Mouse (Mus musculus) midbrain, embryonic 12.5 days (tissue): ENCODE measurements around the gene Sh3pxd2a. TPM values are rescaled to one million over a fixed set of nuclear protein-coding genes. Genes with fewer than 3 reads are reported as not detected.
A peak's percentile ranks its signal among the peaks of the same experiment; 100 is the strongest.

ENCODE experiments used
- ATAC-seq: fragments of 200-750 bp; cut with Nextera tagmentation; 2 replicates; pipeline ENCODE4 v1.8.0; 2017; ENCODE audit warnings: low read depth, moderate TSS enrichment, moderate library complexity; ENCODE audit not compliant: low FRiP score
- H3K27ac ChIP-seq: fragments of 300-500 bp; sonication (generic); replicated peaks from 2 replicates; pipeline ENCODE4 v1.5.1; 2016; ENCODE audit warnings: mild to moderate bottlenecking
- H3K27me3 ChIP-seq: fragments of 300-500 bp; sonication (generic); 2 replicates; pipeline ENCODE4 v1.6.1; 2016; ENCODE audit warnings: mild to moderate bottlenecking
- H3K36me3 ChIP-seq: fragments of 300-500 bp; sonication (generic); 2 replicates; pipeline ENCODE4 v1.6.1; 2016
- H3K4me1 ChIP-seq: fragments of 300-500 bp; sonication (generic); 2 replicates; pipeline ENCODE4 v1.6.1; 2016
- H3K4me2 ChIP-seq: fragments of 300-500 bp; sonication (generic); replicated peaks from 2 replicates; pipeline ENCODE4 v1.6.1; 2016; ENCODE audit warnings: mild to moderate bottlenecking, moderate library complexity
- H3K4me3 ChIP-seq: fragments of 300-500 bp; sonication (generic); 2 replicates; pipeline ENCODE4 v1.5.1; 2016; ENCODE audit warnings: mild to moderate bottlenecking
- H3K9ac ChIP-seq: fragments of 300-500 bp; sonication (generic); replicated peaks from 2 replicates; pipeline ENCODE4 v1.6.1; 2016; ENCODE audit warnings: mild to moderate bottlenecking, moderate library complexity
- H3K9me3 ChIP-seq: fragments of 300-500 bp; sonication (generic); 2 replicates; pipeline ENCODE4 v1.6.1; 2016; ENCODE audit warnings: mild to moderate bottlenecking
- WGBS: fragments of 180-500 bp; shearing (Covaris S2); methylation state at CpG from one replicate; pipeline ENCODE4 v1.1.7; 2016; 5-methylcytosine and 5-hydroxymethylcytosine counted together
- polyA plus RNA-seq: library from polyadenylated mRNA; unstranded; fragments of >200 nt; fragmentation: Nextera tagmentation; extraction: Ambion mirVana; gene quantifications from 2 replicates; pipeline ENCODE4 v1.2.1, GENCODE M21; 2016

Sh3pxd2a gene
- polyA plus RNA-seq, 1 experiment from 2014 or later, result 3.2 TPM

DNA sequence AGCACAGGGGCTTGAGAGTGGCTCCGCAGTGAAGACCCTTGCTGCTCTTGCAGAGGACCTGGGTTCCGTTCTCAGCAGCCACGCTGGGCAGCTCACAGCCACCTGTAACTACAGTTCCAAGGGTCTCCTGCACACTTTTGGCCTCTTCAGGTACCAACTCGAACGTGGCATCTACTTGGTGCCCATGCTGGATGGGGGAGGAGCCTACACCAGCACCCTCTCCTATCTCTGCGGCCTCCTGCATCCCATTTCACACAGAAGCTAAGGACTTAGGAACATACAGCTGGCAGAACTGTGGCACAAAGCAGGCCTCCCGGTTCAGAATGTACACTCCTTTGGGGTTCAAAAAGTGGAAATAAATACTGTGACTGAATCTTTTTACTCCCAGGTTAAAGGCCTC, 127.0 kb downstream of the Sh3pxd2a start:
- peaks cover 28% of the 10 kb centered on the region for H3K4me1 ChIP-seq
- peaks cover 36% of the 10 kb centered on the region for H3K27me3 ChIP-seq
- no peak for ATAC-seq
- no peaks in the 10 kb centered on the region for H3K9me3 ChIP-seq
- H3K4me2 ChIP-seq, result no peak overlapping the region
- H3K36me3 ChIP-seq, result no peaks in the 10 kb centered on the region
- H3K4me3 ChIP-seq, result no peak overlapping the region
- no peak overlapping the region for H3K27ac ChIP-seq
- 80% methylated on average over 7 of the region's 7 CpGs for WGBS
- no peak overlapping the region for H3K9ac ChIP-seq

DNA sequence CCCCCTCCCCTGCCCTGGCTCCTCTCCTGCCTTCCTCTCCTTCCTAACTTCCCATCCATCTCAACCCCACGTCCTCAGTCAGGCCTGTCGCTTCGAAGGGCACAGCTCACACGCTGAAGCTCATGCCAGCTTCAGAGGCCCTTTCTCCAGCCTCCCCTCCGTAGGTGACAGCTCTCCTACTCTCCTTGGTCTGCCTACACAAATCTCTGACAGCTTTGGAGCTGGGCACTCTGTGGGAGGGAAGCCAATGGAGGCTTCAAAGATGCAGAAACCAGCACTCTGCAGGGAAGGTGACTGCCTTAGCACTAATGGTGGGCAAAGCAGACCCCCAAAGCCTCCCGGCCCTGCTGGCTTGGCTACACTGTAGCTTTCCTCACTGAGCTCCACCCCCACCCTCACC, 128.9 kb downstream of the Sh3pxd2a start:
- no peak overlapping the region for H3K4me2 ChIP-seq
- no peak overlapping the region for H3K4me3 ChIP-seq
- H3K27ac ChIP-seq, result no peak overlapping the region
- H3K36me3 ChIP-seq, result no peaks in the 10 kb centered on the region
- H3K9me3 ChIP-seq, result no peaks in the 10 kb centered on the region
- no peak overlapping the region for H3K9ac ChIP-seq
- ATAC-seq, result no peak
- WGBS, result 76% methylated on average over 6 of the region's 6 CpGs
- H3K4me1 ChIP-seq, result peaks cover 38% of the 10 kb centered on the region
- H3K27me3 ChIP-seq, result peaks cover 18% of the 10 kb centered on the region

DNA sequence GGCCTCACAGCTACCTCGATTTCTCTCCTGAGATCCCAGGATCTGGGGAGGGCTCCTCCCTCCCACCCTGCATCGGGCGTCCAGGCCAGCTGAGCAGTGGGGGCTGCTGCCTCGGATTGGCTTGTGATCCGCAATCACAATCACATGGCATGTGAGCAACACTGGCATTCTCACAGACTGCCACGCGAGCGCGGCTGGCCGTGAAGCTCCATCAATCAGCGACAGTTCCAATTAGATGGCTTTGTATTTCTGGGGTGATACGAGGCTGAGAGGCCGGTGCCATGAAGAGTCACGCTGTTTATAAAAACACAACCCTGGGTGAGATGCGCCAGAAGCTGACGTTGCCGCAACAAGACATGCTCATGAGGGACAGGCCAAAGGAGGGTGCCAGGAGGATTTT, 129.5 kb downstream of the Sh3pxd2a start:
- H3K4me2 ChIP-seq, result no peak overlapping the region
- no peaks in the 10 kb centered on the region for H3K36me3 ChIP-seq
- H3K9ac ChIP-seq, result no peak overlapping the region; the same call in 1 of the 2 replicates
- H3K27ac ChIP-seq, result 0 out of 2 replicates have a peak overlapping the region, but pooled peaks have one; percentile 4
- peaks cover 13% of the 10 kb centered on the region for H3K27me3 ChIP-seq
- no peak for ATAC-seq
- H3K9me3 ChIP-seq, result no peaks in the 10 kb centered on the region
- no peak overlapping the region for H3K4me3 ChIP-seq
- peaks cover 39% of the 10 kb centered on the region for H3K4me1 ChIP-seq
- 74% methylated on average over 17 of the region's 17 CpGs for WGBS

DNA sequence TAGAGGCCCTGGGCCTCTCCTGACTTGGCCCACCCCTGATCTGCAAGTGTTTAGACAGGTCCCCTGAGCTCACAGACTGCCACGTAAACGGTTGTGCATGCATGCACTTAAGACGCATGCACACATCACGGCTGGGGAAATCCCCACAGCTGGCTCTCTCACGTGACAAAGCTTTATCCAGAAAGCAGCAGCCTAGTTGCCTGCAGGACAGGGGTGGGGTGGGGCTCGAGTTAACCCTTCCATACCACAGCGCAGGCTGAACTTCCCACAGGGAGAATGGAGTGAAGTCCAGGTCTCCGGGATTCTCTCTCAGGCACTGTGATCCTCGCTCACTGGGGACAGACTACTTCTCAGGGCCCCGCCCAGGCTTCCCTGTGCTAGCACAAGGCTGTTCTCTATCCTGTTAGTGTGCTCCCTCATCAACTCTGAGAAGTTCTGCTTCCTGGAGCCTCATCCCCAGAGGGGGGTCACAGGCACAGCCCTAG, 133.4 kb downstream of the Sh3pxd2a start:
- H3K27ac ChIP-seq, result peak overlapping the region; percentile 31; the same call in 1 of the 2 replicates
- H3K4me2 ChIP-seq, result 0 out of 2 replicates have a peak overlapping the region, but pooled peaks have one; percentile 12
- ATAC-seq, result peak; percentile 62
- no peaks in the 10 kb centered on the region for H3K9me3 ChIP-seq
- H3K4me3 ChIP-seq, result no peak overlapping the region
- 17% methylated on average over 10 of the region's 10 CpGs for WGBS
- no peaks in the 10 kb centered on the region for H3K36me3 ChIP-seq
- H3K4me1 ChIP-seq, result peaks cover 40% of the 10 kb centered on the region
- H3K9ac ChIP-seq, result no peak overlapping the region; the same call in 1 of the 2 replicates
- H3K27me3 ChIP-seq, result no peaks in the 10 kb centered on the region

DNA sequence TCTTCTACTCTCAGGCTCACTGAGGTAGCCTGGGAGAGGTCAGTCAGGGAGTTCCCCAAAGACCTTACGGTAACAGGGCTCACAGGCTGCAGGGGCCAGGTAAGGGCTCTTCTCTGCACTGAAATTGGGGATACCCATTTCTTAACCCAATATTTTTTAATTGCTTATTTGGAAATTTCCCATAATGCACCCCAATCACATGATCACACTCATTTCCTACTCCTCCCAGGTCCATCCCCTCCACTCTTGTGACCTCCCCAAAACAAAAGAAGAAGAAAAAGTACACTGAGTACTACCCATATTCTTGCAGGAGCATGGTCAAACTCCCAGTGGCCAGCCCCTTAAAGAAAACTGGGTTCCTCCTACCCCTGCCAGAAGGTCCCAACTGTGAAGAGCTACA, 135.1 kb downstream of the Sh3pxd2a start:
- Histone ChIP-seq H3K4me1 (peaks cover 32% of the 10 kb centered on the region), H3K27me3 (no peaks in the 10 kb centered on the region), H3K4me3 (no peak overlapping the region), H3K36me3 (no peaks in the 10 kb centered on the region), H3K9me3 (no peaks in the 10 kb centered on the region), H3K9ac (no peak overlapping the region), H3K27ac (no peak overlapping the region), H3K4me2 (no peak overlapping the region)
- no peak for ATAC-seq
- WGBS, result 94% methylated on average over 1 of the region's 1 CpGs

DNA sequence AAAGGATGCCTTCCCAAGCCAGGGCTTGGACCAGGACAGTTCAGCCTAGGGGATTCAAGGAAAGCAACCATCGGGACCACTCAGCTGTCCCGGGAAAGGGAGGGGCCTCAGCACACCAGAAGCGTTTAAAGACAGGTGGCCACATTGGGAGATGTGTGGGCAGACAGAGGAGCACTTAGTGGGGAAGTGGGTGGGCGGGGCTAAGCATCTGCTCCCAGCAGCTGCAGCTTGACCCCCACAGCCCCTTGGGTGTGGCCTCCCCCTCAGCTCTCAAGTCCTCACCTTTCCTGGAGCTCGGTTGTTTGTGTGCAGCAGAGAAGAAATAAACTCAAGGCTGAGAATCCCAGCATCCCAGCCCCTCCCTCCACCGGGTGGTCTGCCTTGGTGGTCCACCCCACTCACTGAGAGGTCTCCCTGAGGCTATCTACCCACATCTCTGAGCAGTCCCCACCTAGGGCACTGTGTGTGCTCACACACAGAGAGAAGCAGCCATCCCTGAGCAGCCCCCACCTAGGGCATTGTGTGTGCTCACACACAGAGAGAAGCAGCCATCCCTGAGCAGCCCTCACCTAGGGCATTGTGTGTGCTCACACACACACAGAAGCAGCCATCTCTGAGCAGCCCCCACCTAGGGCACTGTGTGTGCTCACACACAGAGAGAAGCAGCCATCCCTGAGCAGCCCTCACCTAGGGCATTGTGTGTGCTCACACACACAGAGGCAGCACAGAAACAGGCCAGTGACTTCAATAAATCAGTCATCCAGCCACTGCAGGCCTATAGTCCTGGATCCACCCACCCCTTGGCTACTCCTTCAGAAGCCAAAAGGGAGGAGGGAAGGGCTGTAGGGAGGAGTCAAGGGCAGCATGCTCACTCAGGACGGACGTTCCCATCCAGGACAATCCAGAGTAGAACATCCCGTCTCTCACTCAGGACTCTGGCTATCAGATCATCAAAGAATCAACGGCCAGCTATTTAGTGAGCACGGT, 136.0 kb downstream of the Sh3pxd2a start:
- no peaks in the 10 kb centered on the region for H3K9me3 ChIP-seq
- WGBS, result 29% methylated on average over 11 of the region's 11 CpGs
- no peaks in the 10 kb centered on the region for H3K36me3 ChIP-seq
- peaks cover 31% of the 10 kb centered on the region for H3K4me1 ChIP-seq
- H3K27me3 ChIP-seq, result no peaks in the 10 kb centered on the region
- peak overlapping the region; percentile 6; the same call in 1 of the 2 replicates for H3K9ac ChIP-seq
- peak; percentile 27 for ATAC-seq
- peak overlapping the region; percentile 15; the same call in 1 of the 2 replicates for H3K27ac ChIP-seq
- no peak overlapping the region for H3K4me3 ChIP-seq
- H3K4me2 ChIP-seq, result no peak overlapping the region

DNA sequence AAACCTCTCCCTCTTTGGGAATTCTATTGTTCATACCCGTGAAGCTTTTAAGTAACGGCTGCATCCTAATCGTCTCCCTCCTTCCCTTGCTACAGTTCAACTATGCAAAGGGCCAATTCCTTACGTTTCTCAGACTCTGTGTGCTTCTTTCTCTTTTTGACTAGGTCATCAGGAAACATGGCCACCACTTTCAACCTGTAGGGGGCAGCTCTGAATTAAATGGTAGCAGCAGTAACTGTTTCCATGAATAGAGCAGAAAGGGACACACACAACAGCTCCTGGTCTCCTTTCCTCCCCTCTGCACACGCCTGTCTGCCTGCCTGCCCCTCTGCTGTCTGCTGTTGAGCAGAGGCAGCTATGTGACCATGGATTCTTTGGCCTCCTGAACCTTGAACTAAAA, 138.3 kb downstream of the Sh3pxd2a start:
- no peak for ATAC-seq
- H3K4me1 ChIP-seq, result peaks cover 24% of the 10 kb centered on the region
- no peak overlapping the region for H3K27ac ChIP-seq
- no peaks in the 10 kb centered on the region for H3K36me3 ChIP-seq
- no peaks in the 10 kb centered on the region for H3K9me3 ChIP-seq
- no peak overlapping the region for H3K9ac ChIP-seq
- no peak overlapping the region for H3K4me2 ChIP-seq
- no peak overlapping the region for H3K4me3 ChIP-seq
- WGBS, result 44% methylated on average over 5 of the region's 5 CpGs
- no peaks in the 10 kb centered on the region for H3K27me3 ChIP-seq

DNA sequence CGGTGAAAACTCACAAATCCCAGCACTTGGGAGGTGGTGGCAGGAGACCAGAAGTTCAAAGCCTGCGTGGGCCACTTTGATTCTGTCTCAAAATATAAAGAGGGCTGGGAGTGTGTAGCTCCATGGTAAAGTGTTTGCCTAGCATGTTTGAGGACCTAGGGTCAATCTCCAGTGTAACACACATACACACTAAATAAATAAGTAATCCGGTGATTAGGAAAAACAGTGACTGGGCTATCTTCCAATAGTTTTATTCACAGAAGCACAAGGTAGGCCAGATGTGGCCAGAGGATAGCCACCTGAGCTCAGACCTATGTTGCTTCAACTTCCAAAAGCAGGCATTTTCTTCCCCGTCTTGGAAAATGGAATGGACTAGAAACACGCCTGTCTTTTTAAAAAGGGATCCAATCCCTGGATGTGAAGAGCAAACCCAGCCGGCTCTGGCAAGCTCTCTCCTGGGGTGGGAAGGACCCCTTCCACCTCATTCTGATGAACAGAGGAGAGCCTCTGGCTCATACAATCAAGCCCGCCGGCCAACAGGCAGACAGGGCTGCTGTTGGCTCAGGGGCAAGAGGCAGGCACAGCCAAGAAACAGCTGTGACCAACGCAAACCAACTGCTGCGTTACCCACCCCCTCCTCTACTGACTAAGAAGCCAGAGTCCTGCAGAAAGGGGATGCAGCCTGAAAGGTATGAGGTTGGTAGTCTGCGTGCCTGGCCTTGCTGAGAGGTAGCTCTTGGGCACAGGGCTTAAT, 140.9 kb downstream of the Sh3pxd2a start:
- H3K4me1 ChIP-seq, result peaks cover 23% of the 10 kb centered on the region
- H3K27ac ChIP-seq, result no peak overlapping the region
- H3K36me3 ChIP-seq, result no peaks in the 10 kb centered on the region
- no peaks in the 10 kb centered on the region for H3K27me3 ChIP-seq
- H3K9ac ChIP-seq, result no peak overlapping the region
- no peaks in the 10 kb centered on the region for H3K9me3 ChIP-seq
- WGBS, result 70% methylated on average over 11 of the region's 11 CpGs
- H3K4me2 ChIP-seq, result no peak overlapping the region
- no peak overlapping the region for H3K4me3 ChIP-seq
- no peak for ATAC-seq

DNA sequence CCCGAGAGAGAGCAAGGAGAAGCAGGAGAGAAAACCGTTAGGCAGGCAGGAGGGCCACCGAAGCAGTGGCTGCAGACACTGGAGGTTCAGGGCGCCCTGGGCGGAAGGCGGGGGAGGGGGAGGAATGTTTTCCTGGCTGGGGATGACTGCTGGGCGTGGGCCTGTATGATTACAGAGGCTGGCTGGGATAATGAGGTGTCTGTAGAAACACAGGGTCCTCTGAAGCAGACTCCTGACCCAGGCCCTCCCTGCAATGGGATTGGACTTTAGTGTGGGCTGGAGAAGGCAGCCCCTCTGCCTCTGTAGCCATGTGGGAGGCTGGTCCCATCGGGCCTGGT, 143.9 kb downstream of the Sh3pxd2a start:
- 22% methylated on average over 8 of the region's 8 CpGs for WGBS
- Histone ChIP-seq H3K4me1 (peaks cover 28% of the 10 kb centered on the region), H3K9ac (no peak overlapping the region), H3K27me3 (0 out of 2 replicates have a peak, but pooled peaks cover 2% of the 10 kb centered on the region), H3K36me3 (no peaks in the 10 kb centered on the region), H3K4me2 (no peak overlapping the region), H3K4me3 (no peak overlapping the region), H3K9me3 (no peaks in the 10 kb centered on the region), H3K27ac (no peak overlapping the region)
- peak; percentile 17; the same call in 1 of the 2 replicates for ATAC-seq

DNA sequence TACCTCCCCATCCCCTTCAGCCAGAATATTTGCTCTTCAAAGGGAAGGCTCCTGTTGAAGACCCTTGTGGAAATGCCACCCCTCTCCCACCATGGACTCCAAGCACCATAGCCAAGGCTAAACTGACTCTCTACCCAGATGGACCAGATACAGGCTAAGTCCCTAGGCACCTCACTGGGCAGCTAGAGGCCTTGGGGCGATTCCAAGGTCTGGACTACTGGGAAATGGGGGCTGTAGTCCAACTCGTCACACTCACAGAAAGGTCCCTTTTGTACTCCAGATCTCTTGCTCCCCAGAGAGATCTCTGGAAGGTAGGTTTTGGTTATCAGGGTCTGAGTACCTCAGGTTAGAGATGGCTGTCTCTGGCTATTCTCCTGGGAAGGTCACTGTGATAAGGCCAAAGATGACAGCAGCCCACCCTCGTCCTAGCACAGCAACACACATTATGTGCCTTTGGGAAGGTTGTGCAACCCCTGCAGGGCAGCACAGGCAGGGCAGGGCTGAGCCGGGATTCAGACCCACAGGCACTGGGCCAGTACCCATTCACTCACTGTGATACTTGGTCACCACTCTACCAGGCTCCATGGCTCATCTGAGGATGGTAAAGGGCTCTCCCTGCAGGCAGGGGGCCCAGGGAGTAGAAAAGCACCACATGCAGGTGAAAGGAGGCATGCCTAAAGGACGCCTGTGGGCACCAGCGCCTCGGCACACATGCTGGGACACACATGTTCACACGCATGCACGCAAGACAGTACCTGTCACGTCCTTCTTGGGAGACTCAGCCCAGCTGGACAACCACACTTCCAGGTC, 144.5 kb downstream of the Sh3pxd2a start:
- Histone ChIP-seq H3K27me3 (0 out of 2 replicates have a peak, but pooled peaks cover 8% of the 10 kb centered on the region), H3K4me2 (no peak overlapping the region), H3K27ac (no peak overlapping the region), H3K4me1 (peaks cover 34% of the 10 kb centered on the region), H3K36me3 (no peaks in the 10 kb centered on the region), H3K9ac (no peak overlapping the region), H3K4me3 (no peak overlapping the region), H3K9me3 (no peaks in the 10 kb centered on the region)
- 60% methylated on average over 10 of the region's 10 CpGs for WGBS
- ATAC-seq, result no peak

DNA sequence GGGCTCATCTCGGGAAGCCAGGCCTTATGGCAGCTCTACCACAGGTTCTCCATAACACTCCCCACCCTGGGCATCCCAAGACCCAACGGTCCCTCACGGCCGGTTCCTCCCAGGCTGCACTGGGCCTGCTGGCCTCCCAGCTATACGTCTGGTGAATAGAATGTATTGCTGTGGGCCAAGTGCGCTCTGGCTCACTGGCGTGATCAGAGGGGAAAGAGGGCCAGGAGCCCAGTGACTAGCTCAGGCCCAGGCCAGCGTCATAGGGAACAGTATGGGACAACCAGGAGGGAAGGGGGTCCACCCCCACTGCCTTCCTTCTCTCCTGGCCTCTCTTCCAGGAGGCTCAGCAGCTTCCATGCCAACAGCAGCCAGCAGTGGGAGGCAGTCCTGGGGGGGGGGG, 145.1 kb downstream of the Sh3pxd2a start:
- H3K9ac ChIP-seq, result no peak overlapping the region
- H3K4me2 ChIP-seq, result no peak overlapping the region
- no peak for ATAC-seq
- H3K4me3 ChIP-seq, result no peak overlapping the region
- H3K27me3 ChIP-seq, result 0 out of 2 replicates have a peak, but pooled peaks cover 10% of the 10 kb centered on the region
- no peaks in the 10 kb centered on the region for H3K36me3 ChIP-seq
- H3K9me3 ChIP-seq, result no peaks in the 10 kb centered on the region
- H3K27ac ChIP-seq, result no peak overlapping the region
- H3K4me1 ChIP-seq, result peaks cover 40% of the 10 kb centered on the region
- WGBS, result 87% methylated on average over 8 of the region's 8 CpGs
